Mouse (Mus musculus) E14TG2a.4 (cell line): ENCODE data around the gene Calm1.

ENCODE experiments used
- CTCF ChIP-seq: conservative IDR thresholded peaks from 2 replicates; pipeline ENCODE4 v1.5.1; 2014; ENCODE audit warnings: low read length
- NANOG ChIP-seq: IDR thresholded peaks from 2 replicates; pipeline ENCODE4 v1.6.1; 2014; ENCODE audit warnings: borderline replicate concordance, low read length, mixed read lengths
- POU5F1 ChIP-seq: IDR thresholded peaks from 2 replicates; pipeline ENCODE4 v1.6.1; 2014; ENCODE audit warnings: low read length, borderline replicate concordance

- no peak for TF ChIP-seq CTCF
- TF ChIP-seq NANOG, result no peak
- no peak for TF ChIP-seq POU5F1
These were observed 39.8 kb upstream of the Calm1 start, which contains the start of gene Nrde2 for GRCm38 (mm10) chr12:100159261-100159975.
